Mouse (Mus musculus): ENCODE measurements around the gene Zfp410. TPM values are rescaled to one million over a fixed set of nuclear protein-coding genes. Genes with fewer than 3 reads are reported as not detected.
"Not testable (repeated sequence)": the region's sequence is repeated elsewhere in the genome, so short reads cannot be mapped to it uniquely, and the experiment has no call there.

The Zfp410 gene
- total RNA-seq, 2 experiments from 2014 or later, result 35.4 to 35.8 TPM

DNA sequence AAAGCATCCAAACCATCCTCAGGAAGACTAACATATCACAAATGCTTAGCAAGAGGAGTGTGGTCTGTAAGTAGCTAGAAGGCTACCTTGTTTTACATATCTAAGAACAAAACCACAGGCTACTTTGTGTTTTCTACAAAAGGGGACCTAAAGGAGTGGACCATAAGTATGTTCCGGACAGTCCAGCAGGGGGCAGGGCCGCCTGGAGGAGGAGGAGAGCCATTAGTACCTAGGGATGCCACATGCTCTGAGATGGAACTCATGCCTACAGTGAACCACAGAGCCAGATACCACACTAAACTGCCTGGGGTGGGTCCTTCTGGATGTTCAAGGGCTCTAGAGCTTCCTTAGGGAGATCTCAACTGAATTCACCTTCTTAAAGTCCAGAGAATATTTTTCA is 30.5 kb downstream of the Zfp410 start:
- DNase-seq (ENCODE audit: low spot score in 2 of 2), result no peak
- intact Hi-C loops (cut with DNase I), result no loop called here

DNA sequence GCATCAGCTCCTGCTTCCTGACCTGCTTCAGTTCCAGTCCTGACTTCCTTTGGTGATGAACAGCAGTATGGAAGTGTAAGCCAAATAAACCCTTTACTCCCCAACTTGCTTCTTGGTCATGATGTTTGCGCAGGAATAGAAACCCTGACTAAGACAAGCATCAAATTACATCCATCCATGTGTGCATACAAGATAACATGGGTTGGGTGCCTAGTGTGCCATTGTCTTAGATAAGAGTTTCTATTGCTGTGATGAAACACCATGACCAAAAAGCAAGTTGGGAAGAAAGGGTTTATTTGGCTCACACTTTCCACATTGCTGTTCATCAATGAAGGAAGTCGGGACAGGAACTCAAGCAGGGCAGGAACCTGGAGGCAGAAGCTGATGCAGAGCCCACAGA is 42.0 kb downstream of the Zfp410 start:
- intact Hi-C loops (cut with DNase I); DNase-seq (ENCODE audit: low spot score in 2 of 2): not testable (repeated sequence)

DNA sequence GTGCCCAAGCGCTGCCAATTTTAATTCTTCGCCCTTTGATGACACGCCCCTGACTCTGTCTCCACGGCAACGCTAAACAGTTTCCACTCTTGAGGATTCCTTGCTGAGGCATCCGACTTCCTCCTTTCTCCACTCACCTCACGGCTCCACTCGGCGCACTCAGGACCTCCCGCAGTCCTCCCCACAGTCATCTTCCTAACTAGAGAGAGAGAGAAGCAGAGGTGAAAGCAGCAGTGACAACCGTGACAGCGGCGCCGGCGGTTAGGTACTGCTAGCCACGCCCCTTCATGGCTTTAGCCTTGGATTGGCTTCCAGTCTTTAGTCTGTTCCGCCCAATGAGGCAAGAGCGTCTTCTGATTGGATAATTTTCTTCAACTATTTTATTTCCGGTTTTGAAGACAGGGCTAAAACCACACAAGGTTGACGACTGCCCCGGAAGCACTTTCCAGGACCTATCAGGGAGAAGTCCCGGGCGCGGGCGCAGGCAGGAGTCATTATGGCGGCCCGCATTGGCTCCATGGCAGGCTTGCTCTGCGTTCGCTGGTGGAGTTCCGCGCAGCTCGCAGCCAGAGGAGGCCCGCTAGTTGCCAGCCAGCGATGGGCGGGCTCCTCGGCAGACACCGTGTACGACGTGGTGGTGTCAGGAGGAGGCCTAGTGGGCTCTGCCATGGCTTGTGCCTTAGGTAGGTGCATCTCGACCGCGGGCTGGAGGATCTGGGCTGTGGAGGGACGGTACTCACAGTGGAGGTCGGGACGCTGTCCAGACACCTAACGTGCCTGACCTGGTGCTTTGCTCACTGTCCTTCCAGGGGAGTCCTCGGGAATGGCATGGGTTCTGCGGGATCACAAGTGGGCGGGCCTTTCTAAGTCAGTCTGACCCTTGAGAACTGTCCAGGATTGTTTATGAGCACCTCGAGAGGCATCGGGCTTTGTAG is 45.2 kb downstream of the Zfp410 start, which contains the start of the genes Coq6 and Fam161b:
Gene Coq6, plus strand, starts transcription at position 103 of the 935 bp plus-strand sequence.
Gene Fam161b, minus strand, starts transcription at position 279 of the 935 bp plus-strand sequence.
- intact Hi-C loops (cut with DNase I), result no loop called here
- DNase-seq (ENCODE audit: low spot score in 2 of 2), result peak; percentile 96 to 98

DNA sequence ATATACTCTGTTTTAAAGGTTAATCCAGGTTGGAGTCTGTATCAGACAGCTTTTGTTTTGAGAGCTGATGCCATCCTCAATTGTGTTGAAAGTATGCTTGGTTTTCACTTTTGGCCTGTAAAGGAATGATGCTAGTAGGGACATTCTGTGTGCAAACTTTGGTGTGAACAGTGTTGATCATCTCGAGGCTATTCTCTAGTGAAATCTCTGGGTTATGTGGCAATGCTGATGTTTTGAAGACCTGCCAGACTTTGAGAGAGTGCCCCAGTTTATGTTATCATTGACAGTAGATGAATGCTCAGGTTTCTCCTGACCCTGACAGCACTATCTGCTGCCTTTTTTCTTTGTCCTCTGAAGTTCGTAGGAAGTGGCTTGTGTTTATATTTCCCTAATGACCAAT is 46.2 kb downstream of the Zfp410 start:
- no peak for DNase-seq (ENCODE audit: low spot score in 2 of 2)
- intact Hi-C loops (cut with DNase I), result no loop called here

DNA sequence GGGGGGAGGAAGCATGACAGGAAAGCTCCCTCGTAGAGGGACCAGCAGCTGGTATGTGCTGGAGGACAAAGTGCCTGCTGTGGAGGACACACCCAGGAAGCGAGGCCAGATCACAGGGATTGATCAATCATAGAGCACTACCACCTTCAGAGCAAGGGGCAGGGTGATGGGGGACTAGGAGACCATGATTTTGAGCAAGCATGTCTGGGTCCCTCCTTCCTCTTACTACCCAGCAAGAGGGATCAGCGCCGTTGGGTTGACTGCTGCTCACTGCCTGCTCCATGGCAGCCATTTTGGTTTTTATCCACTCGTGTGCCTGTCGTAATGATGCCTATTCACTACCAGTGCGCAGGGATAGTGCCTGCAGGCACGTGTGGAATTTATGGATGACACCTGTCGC is 47.6 kb downstream of the Zfp410 start:
- intact Hi-C loops (cut with DNase I), result no loop called here
- DNase-seq (ENCODE audit: low spot score in 2 of 2), result no peak

DNA sequence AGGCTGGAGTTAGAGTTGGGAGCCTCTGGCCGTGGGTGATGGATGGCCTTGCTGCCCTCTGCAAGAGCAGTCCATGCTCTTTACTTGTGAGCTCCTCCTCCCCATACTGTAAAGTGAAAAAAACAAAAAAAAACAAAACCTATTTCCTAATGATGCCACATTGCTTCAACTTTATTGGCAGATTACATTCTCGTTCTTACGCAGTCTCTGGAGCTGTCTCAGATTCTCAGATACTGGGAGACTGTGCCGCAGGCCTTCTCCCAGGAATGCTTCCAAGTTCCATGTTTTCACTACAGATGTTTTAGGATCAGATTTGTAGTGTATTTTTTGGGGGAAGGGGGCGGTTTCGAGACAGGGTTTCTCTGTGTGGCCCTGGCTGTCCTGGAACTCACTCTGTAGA is 48.5 kb downstream of the Zfp410 start:
- intact Hi-C loops (cut with DNase I), result no loop called here
- DNase-seq (ENCODE audit: low spot score in 2 of 2), result no peak

DNA sequence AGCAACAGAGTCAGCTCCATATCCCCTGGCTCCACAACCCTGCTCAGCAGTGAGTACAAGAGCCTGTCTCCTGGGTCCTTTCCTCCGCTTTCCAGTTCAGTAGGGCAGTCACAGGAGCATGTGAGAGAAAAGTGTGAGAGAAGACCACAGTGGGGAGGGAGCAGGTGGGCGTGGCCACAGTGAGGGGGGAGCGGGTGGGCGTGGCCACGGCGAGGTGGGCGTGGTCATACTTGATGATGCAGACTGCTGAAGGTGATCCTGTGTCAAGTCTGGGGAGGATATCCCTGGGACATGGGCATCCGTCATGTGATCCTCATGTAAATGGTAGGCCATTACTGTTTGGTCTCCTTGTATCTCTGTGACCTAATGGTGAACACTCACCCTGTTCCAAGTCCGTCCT is 50.3 kb downstream of the Zfp410 start:
- no peak for DNase-seq (ENCODE audit: low spot score in 2 of 2)
- intact Hi-C loops (cut with DNase I), result no loop called here

DNA sequence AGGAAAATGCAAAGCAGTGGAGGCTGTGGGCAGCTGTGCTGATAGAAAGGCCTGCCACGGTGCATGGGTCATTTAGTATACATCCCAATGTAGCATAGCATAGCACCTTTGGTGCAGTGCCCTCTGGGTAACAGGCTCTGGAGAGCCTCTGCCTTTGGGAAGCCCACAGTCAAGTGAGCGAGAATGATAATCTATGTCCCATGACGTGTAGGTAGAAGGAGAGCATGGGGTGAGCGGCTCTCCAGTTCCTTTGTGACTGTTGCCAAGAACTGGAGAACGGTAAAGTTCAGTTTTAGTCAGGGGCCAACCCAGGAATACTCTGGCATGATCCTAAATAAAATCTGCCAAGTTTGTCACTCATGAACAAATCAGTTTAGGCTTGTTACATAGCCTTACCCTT is 55.0 kb downstream of the Zfp410 start:
- DNase-seq (ENCODE audit: low spot score in 2 of 2), result no peak
- intact Hi-C loops (cut with DNase I), result no loop called here

DNA sequence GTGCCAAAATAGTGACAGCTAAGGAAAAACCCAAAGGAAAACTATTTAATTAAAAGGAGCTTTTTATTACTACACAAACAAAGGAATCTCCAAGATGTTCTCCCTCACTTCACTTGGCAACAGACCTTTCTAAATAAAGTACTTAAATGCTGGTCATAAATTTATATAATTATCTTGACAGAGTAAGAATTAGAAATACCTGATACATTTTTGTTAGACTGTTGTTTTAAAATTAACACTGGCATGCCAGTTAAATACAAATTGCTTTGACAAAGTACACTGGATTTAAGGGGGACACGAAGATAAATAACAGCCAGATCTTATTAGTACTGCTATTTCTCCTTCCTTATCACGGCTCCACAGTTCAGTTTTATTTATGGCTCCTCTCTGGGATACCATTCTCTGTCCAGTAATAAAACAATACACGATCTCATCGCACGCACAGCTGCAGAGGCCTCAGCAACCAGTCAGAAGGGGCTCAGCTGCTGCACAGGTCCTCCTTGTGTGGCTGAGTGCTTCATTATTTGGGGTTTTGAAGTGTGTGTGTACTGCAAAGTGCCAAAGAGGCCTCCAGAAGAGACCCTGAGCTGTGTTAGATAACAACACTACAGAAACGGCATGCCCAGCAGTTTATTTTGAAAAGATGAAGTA is 57.3 kb downstream of the Zfp410 start:
- intact Hi-C loops (cut with DNase I), result no loop called here
- peak in 1 of 2 experiments; percentile 13 for DNase-seq (ENCODE audit: low spot score in 2 of 2)

DNA sequence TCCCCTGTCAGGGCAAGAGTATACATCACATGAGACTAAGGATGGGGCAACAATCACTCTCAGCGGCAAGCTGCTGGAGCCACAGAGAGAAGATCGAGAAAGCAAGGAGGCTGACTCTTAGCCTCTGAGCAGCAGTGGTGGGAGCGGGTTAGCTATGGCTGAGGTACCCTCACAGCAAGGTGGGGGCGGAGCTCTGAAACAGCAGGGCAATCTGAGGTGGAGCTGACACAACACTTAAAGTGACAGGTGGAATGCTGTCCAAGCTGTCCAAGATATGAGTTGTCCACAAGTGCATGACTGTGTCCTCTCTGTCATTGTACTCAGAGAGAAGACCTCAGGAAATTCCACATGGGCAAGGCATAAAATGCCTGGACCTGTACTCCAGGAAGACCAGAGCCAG is 65.7 kb downstream of the Zfp410 start:
- DNase-seq (ENCODE audit: low spot score in 2 of 2), result no peak
- intact Hi-C loops (cut with DNase I), result no loop called here

DNA sequence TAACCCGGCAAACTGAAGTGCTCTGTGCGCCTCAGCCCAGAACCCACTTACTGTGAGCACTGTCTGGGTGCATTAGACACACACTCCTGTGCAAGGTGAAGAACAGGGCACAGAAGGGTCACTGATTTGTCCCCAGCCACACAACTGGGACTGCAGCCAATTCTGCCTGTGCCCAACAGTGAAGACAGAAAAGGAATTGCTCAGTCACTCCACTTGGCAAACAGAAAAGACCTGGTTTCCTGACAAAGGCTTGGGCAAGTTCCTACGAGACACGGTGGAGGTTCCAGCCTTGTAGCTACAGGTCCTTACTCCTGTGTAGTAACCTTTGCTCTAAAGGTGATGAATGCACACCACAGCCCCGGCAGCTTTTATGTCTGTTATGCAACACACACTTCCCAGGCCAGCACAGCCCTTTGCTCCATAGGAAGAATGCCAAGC is 68.0 kb downstream of the Zfp410 start:
- DNase-seq (ENCODE audit: low spot score in 2 of 2), result peak in 1 of 2 experiments; percentile 45
- intact Hi-C loops (cut with DNase I), result no loop called here

DNA sequence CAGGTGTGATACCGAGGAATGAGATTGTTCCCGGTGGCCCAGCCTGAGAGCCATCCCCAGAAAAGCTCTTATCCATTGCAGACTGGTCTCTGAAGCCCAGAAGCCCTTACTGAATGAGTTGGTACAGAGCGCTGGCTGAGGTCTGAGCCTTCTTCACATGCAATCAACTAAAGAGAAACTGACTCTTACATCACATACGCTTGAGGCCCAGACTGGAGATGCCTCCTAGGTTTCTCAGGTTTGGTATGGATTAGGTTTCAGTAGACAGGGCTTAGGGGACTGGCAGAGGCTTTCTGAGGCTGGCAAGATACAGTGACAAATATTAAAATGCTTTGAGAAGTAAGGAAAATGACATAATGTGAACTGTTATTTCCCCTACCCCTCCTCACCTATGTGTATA is 68.8 kb downstream of the Zfp410 start:
- DNase-seq (ENCODE audit: low spot score in 2 of 2), result no peak
- intact Hi-C loops (cut with DNase I), result no loop called here

DNA sequence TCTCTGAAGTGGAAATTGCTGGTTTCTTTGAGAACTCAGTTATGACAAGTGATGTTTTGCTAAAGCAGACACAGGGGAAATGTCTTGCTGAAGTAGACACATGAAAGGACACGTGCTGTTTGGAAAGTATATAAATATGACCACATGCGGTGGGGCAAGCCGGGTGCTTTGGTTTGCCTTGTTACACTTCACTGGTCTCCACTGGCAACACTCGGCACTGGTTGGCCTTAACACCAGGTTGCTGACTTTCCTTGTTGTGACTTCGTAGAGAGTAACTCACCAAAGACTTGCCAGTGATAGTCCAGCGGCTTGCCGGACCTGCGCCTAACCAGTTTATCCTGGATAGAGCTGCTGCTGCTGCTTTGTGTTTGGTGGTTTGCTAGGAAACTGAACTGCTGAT is 71.4 kb downstream of the Zfp410 start:
- no peak for DNase-seq (ENCODE audit: low spot score in 2 of 2)
- intact Hi-C loops (cut with DNase I), result no loop called here

DNA sequence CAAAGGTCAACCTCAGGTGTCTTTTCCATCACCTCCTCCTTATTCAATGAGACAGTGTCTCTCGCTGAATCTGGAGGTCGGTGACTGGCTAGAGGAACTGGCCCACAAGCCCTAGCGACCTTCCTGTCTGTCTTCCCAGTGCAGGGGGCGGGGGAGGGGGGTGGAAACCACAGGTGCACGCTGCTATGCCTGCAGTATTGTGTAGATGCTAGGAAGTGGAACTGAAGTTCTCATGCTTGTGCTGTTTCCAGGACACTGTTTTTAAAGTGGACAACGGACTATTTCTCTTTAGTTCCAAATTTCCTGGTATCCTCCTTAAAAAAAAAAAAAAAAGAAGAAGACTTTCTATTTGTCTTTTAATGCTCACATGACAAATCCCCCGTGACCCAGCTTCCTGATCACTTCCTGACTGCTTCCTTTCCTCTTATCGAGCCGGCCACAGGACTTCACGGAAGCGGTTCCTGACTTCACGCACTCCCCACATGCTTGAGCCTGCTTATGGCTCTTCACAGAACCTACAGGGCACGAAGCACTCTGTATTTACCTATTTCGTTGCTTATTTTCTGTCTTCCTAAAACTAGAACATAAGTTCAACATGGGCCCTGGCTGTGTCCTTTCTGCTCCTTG is 72.2 kb downstream of the Zfp410 start:
- intact Hi-C loops (cut with DNase I), result no loop called here
- no peak for DNase-seq (ENCODE audit: low spot score in 2 of 2)

DNA sequence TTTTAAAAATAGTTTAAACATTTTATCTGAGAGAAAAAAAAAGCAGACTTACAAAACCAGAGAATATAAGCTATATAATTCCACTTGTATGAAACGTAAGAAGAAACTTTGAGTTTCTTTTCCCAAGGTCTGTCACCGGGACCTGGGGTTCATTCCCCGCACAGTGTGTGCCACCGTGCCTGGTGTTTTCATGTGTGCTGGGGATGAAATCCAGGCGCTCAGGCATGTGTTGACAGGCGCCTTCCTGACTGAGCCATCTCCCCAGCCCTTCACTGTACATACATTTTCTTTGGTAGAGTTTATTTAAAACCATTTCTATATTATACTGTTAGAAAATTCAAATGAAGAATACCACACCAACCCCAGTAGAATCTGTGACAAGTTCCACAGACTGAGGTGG is 73.7 kb downstream of the Zfp410 start:
- intact Hi-C loops (cut with DNase I), result no loop called here
- no peak for DNase-seq (ENCODE audit: low spot score in 2 of 2)

DNA sequence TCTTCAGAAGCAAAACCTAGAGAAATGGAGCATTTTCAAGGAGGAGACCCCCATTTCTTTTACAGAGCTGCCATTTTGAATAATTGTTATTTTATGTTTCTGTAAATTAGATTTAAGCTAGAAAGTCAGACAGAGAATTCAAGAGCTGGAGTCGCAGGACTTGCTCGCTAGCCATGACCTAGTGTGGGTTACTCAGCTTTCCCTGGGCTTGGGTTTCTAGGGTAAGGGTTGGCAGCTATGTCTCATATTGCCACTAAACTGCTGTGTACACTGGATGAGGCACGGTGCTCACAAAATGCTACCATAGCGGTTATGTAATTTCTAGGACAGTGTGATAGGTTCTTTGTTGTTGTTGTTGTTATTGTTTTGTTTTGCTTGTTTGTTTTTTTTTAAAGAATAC is 76.0 kb downstream of the Zfp410 start:
- no peak for DNase-seq (ENCODE audit: low spot score in 2 of 2)
- intact Hi-C loops (cut with DNase I), result no loop called here

Data from left cerebral cortex, postnatal 14 days (tissue).